Mouse (Mus musculus) stomach, embryonic 16.5 days (tissue): ENCODE measurements around the gene Asphd2. TPM values are rescaled to one million over a fixed set of nuclear protein-coding genes. Genes with fewer than 3 reads are reported as not detected.
"Not testable (repeated sequence)": the region's sequence is repeated elsewhere in the genome, so short reads cannot be mapped to it uniquely, and the experiment has no call there.

Source experiments
- ATAC-seq: fragments of 200-750 bp; cut with Nextera tagmentation; 2 replicates; pipeline ENCODE4 v1.8.0; 2017; ENCODE audit warnings: moderate number of reproducible peaks, moderate TSS enrichment; ENCODE audit not compliant: insufficient read depth, low FRiP score
- H3K27ac ChIP-seq: fragments of 300-500 bp; sonication (generic); 2 replicates; pipeline ENCODE4 v1.5.1; 2014; ENCODE audit warnings: low read length
- H3K27me3 ChIP-seq: fragments of 300-500 bp; sonication (generic); 2 replicates; pipeline ENCODE4 v1.6.1; 2014; ENCODE audit warnings: low read length, control low read depth, mixed read lengths; ENCODE audit not compliant: control insufficient read depth, insufficient read depth
- H3K36me3 ChIP-seq: fragments of 300-500 bp; sonication (generic); 2 replicates; pipeline ENCODE4 v1.6.1; 2014; ENCODE audit warnings: low read length; ENCODE audit not compliant: control insufficient read depth, insufficient read depth
- H3K4me1 ChIP-seq: fragments of 300-500 bp; sonication (generic); 2 replicates; pipeline ENCODE4 v1.6.1; 2014; ENCODE audit warnings: low read length, control low read depth, mixed read lengths; ENCODE audit not compliant: control insufficient read depth, insufficient read depth
- H3K4me2 ChIP-seq: fragments of 300-500 bp; sonication (generic); 2 replicates; pipeline ENCODE4 v1.6.1; 2014; ENCODE audit warnings: low read depth, low read length, mixed read lengths
- H3K4me3 ChIP-seq: fragments of 300-500 bp; sonication (generic); replicated peaks from 2 replicates; pipeline ENCODE4 v1.5.1; 2014; ENCODE audit warnings: mild to moderate bottlenecking, low read length
- H3K9ac ChIP-seq: fragments of 300-500 bp; sonication (generic); 2 replicates; pipeline ENCODE4 v1.6.1; 2014; ENCODE audit warnings: low read length
- H3K9me3 ChIP-seq: fragments of 300-500 bp; sonication (generic); replicated peaks from 2 replicates; pipeline ENCODE4 v1.6.1; 2016; ENCODE audit warnings: low read length, control low read depth; ENCODE audit not compliant: control insufficient read depth
- WGBS: fragments of 180-500 bp; shearing (Covaris S2); extraction: QIAGEN DNeasy Blood & Tissue Kit; methylation state at CpG from one replicate; pipeline ENCODE4 v1.1.7; 2014; 5-methylcytosine and 5-hydroxymethylcytosine counted together
- polyA plus RNA-seq: library from polyadenylated mRNA; unstranded; fragments of >200 nt; fragmentation: Nextera tagmentation; extraction: Ambion mirVana; gene quantifications from 2 replicates; pipeline ENCODE4 v1.2.1, GENCODE M21; 2015

The Asphd2 gene
- polyA plus RNA-seq, 1 experiment from 2014 or later, result 3.3 TPM

DNA sequence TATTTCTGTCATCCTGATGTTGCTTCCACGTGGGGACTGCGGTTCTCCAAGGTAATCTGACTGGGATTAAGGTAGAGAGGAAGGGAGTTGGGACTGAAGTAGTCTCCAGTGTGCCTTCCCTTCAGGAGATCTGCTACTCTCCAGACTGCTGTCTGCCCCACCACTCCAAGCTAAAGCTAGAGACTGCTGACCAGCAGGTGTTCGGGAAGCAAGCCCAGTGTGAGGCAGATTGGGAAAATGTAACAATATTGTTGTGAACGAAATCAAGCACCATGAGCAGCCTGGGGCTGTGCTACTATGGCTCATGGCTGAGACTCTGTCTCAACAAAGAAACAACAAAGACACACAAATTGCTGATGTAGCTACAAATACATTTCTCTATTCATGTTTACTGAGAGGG lies 23.4 kb upstream of the Asphd2 start:
- H3K4me1 ChIP-seq, result no peaks in the 10 kb centered on the region
- no peaks in the 10 kb centered on the region for H3K9me3 ChIP-seq
- WGBS, result 56% methylated on average over 4 of the region's 4 CpGs
- H3K27me3 ChIP-seq, result peaks cover 4% of the 10 kb centered on the region; the same call in 1 of the 2 replicates
- no peak overlapping the region for H3K27ac ChIP-seq
- no peak overlapping the region for H3K4me2 ChIP-seq
- no peak overlapping the region for H3K9ac ChIP-seq
- no peak for ATAC-seq
- H3K4me3 ChIP-seq, result no peak overlapping the region
- H3K36me3 ChIP-seq, result no peaks in the 10 kb centered on the region

DNA sequence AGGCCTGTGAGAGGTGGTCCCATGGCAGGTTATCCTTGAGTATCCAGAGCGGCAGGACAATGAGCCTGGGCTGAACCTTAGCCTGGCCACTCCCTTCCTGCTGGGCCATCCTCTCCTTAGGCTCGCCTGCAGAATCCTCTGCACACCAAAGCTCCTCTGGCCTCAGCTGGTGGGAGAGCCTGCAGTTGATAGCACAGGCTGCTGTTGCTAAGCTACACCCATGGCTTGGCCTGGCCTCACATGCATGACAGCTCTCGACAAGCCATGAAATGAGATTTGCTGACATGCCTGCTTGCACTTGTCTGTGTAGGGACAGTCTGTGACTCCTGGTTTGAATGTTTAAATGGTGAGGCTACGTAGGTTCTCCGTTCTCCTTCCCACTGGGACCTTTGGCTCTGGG lies 22.0 kb upstream of the Asphd2 start:
- no peaks in the 10 kb centered on the region for H3K9me3 ChIP-seq
- 59% methylated on average over 5 of the region's 5 CpGs for WGBS
- H3K9ac ChIP-seq, result no peak overlapping the region
- no peak for ATAC-seq
- no peak overlapping the region for H3K4me3 ChIP-seq
- H3K4me1 ChIP-seq, result no peaks in the 10 kb centered on the region
- H3K27ac ChIP-seq, result no peak overlapping the region
- H3K36me3 ChIP-seq, result no peaks in the 10 kb centered on the region
- no peak overlapping the region for H3K4me2 ChIP-seq
- peaks cover 4% of the 10 kb centered on the region; the same call in 1 of the 2 replicates for H3K27me3 ChIP-seq

DNA sequence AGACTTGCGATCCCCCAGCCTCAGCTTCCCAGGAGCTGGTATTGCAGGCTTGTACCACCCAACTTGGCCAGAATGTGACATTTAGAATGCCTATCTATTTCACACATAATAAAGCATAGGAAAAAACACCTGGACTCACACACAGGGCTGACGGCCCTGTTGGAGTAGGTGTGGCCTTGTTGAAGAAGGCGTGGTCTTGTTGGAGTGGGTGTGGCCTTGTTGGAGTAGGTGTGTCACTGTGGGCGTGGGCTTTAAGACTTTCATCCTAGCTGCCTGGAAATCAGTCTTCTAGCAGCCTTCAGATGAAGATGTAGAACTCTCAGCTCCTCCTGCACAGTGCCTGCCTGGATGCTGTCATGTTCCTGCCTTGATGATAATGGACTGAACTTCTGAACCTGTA lies 18.1 kb upstream of the Asphd2 start:
- 78% methylated on average over 4 of the region's 4 CpGs for WGBS
- not testable (repeated sequence) for H3K27me3 ChIP-seq, H3K4me1 ChIP-seq, H3K9ac ChIP-seq, H3K4me2 ChIP-seq, H3K36me3 ChIP-seq, H3K4me3 ChIP-seq, H3K9me3 ChIP-seq, H3K27ac ChIP-seq, ATAC-seq

DNA sequence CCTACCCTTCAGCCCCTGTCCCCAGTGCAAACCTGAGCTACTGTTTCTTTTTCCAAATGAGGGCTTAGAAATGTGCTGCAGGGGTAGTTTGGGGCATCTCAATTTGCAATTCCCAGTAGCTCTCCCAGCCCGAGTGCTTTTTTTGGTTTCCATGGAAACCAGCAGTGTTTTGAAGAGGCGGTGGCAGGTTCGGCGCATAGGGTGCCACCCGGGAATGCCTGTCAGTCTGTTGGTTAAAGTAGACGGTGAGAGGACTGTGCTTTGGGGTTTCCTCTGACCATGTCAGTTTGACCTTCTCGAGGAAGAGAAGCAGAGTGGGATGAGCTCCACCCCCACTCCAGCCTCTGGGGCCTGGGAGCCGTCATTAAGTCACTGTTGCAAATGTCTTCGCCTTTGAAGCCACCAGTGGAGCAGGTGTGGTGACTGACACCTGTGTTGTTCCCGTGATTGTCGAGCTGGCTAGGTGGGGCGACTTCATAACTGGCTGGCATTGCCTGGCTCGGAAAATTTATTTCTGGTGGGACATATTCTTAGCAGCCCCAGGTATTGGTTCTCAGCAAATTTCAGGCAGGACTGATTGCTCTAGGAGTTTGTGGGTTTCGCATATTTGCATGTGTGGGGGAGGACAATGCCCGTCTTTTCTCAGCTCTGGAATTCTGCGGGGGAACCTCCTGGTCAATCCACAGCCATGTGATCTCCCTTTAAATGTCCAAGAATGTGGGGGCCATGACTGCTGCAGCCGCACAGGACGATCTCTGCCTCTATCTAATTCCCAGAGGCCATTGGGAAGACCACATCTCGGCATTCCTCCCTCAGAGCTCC lies 17.1 kb upstream of the Asphd2 start:
- no peak overlapping the region for H3K4me3 ChIP-seq
- H3K9me3 ChIP-seq, result no peaks in the 10 kb centered on the region
- 9% methylated on average over 19 of the region's 19 CpGs for WGBS
- H3K9ac ChIP-seq, result no peak overlapping the region
- no peaks in the 10 kb centered on the region for H3K27me3 ChIP-seq
- no peak for ATAC-seq
- no peak overlapping the region for H3K27ac ChIP-seq
- no peaks in the 10 kb centered on the region for H3K4me1 ChIP-seq
- H3K4me2 ChIP-seq, result no peak overlapping the region
- no peaks in the 10 kb centered on the region for H3K36me3 ChIP-seq

DNA sequence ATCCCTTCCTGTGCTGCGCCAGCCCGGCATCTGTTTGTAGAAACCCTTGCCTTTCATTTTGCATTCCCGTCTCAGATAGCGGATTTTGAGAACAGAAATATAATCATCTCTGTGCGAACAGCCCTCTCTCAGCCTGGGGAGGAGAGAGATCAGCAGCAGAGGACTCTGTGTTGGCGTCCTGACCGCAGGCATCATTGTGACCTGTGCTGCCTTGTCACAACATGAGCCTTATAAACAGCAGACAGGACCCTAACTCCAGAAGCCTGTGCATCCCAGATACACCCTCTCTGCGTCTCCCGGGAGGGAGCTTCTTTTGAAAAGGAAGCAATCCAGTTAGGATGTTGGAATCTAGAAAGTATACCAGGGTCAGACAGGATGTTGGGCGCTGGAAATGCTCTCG lies 16.4 kb upstream of the Asphd2 start:
- Histone ChIP-seq H3K9me3 (no peaks in the 10 kb centered on the region), H3K27me3 (no peaks in the 10 kb centered on the region), H3K36me3 (no peaks in the 10 kb centered on the region), H3K9ac (no peak overlapping the region), H3K4me2 (no peak overlapping the region), H3K4me3 (no peak overlapping the region), H3K4me1 (no peaks in the 10 kb centered on the region), H3K27ac (no peak overlapping the region)
- 30% methylated on average over 11 of the region's 11 CpGs for WGBS
- ATAC-seq, result no peak

DNA sequence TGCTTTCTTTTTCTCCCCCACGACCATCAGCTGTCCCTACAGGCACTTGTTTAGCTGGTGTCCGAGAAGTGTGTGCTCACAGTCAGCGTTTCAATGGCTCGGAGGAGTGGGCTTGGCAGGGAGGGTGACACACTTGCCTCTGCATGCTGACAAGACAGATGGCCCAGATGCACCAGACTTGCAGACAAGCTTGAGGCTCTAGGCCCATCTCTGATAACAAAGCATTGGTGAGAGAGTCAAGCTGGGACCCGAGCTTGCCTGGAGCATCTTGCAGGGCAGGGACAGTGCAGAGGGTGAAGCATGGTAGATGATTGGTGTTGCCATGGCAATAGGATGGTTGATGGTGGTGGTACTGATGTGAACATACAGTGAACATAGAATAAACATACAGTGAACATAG lies 14.6 kb upstream of the Asphd2 start:
- ATAC-seq, result no peak
- 49% methylated on average over 5 of the region's 5 CpGs for WGBS
- no peaks in the 10 kb centered on the region for H3K9me3 ChIP-seq

DNA sequence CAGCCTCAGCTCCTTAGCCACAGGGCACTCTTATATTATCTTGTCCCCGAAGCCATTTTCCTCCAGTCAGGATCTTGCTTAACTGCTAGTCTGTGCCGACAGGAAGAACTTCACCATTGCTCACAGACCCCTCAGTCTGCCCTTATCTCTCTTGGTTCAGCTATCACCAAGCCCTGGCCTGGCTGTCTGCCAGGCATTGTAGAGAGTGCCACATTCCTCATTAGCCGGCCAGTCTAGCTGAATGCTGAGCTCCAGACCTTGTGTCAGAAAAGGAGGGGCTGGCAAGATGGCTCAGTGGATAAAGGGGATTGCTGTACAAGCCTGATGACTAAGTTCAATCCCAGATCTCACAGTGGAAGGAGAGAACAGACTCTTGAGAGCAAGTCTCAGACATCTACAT lies 11.4 kb upstream of the Asphd2 start:
- Histone ChIP-seq H3K27me3 (no peaks in the 10 kb centered on the region), H3K4me2 (no peak overlapping the region), H3K9ac (no peak overlapping the region), H3K27ac (no peak overlapping the region), H3K4me1 (no peaks in the 10 kb centered on the region), H3K4me3 (no peak overlapping the region), H3K36me3 (no peaks in the 10 kb centered on the region), H3K9me3 (no peaks in the 10 kb centered on the region)
- WGBS, result 49% methylated on average over 3 of the region's 3 CpGs
- ATAC-seq, result no peak

More for the DNA sequence above, 14.6 kb upstream of the Asphd2 start:
- Histone ChIP-seq H3K4me3 (no peak overlapping the region), H3K27me3 (no peaks in the 10 kb centered on the region), H3K27ac (no peak overlapping the region), H3K4me2 (no peak overlapping the region), H3K4me1 (no peaks in the 10 kb centered on the region), H3K9ac (no peak overlapping the region), H3K36me3 (no peaks in the 10 kb centered on the region)

DNA sequence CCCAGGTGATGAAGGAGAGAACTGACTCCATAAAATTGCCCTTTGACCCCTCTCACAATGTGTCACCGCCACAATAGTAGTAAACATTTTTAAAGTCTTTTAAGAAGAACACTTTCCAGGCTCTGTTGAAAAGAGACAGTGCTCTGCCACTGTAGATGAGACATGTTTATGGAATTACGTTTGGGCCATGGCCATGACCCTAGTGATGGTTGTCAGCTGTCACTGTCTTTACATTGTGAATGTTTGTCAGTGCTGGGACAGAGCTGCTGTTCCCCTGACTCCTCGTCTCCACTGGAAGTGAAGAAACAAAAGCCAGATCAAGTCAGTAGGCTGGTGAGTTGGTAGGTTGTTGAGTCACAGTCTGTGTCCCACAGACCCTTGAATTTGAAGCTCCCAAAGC lies 7.8 kb upstream of the Asphd2 start:
- 30% methylated on average over 3 of the region's 3 CpGs for WGBS
- ATAC-seq, result 0 out of 2 replicates have a peak, but pooled peaks have one; percentile 40
- H3K9me3 ChIP-seq, result no peaks in the 10 kb centered on the region
- no peak overlapping the region for H3K4me3 ChIP-seq
- H3K4me2 ChIP-seq, result no peak overlapping the region
- no peaks in the 10 kb centered on the region for H3K36me3 ChIP-seq
- H3K4me1 ChIP-seq, result no peaks in the 10 kb centered on the region
- no peak overlapping the region for H3K27ac ChIP-seq
- H3K9ac ChIP-seq, result no peak overlapping the region
- no peaks in the 10 kb centered on the region for H3K27me3 ChIP-seq

DNA sequence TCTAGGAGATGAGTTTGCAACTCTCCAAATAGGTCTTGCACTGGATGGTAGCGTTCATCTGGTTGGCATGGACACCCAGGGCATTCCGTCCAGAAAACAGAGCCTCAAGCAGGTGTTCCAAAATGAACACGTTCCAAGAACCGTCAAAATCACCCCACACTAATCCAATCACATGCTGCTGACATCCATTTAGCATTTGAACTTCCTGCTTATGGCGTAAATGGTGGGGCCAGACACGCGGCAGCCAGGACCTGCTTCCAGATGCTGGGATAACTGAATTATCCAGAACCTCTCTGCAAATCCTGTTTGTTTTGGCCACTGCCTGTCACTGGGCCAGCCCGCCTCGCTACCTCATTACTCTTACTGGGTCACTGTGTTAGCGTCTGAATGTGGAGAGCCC lies 4.6 kb upstream of the Asphd2 start:
- 54% methylated on average over 10 of the region's 10 CpGs for whole genome bisulfite sequencing
- H3K4me3 ChIP-seq, result no peak overlapping the region
- peaks cover 2% of the 10 kb centered on the region; the same call in 1 of the 2 replicates for H3K27me3 ChIP-seq
- no peak overlapping the region for H3K4me2 ChIP-seq
- no peaks in the 10 kb centered on the region for H3K36me3 ChIP-seq
- peaks cover 4% of the 10 kb centered on the region for H3K4me1 ChIP-seq
- H3K27ac ChIP-seq, result no peak overlapping the region
- no peaks in the 10 kb centered on the region for H3K9me3 ChIP-seq
- no peak overlapping the region for H3K9ac ChIP-seq
- ATAC-seq, result no peak
